Mouse (Mus musculus): ENCODE measurements around the gene Pigr. TPM values are rescaled to one million over a fixed set of nuclear protein-coding genes. Genes with fewer than 3 reads are reported as not detected.

Gene Pigr
- polyA plus RNA-seq, 1 experiment = 0.03 TPM

GRCm38 (mm10) chr1:130887354-130887753 is 60.9 kb downstream of the Pigr start, which contains the start of gene Il24:
Il24 (minus strand) TSS chr1:130887454.
- TF ChIP-seq CTCF (IDR thresholded peaks at IDR 0.05; ENCODE audit: borderline replicate concordance, extremely low read depth, insufficient read depth, insufficient read length) = no peak
- no peak for TF ChIP-seq POLR2A (IDR thresholded peaks at IDR 0.05; ENCODE audit: borderline replicate concordance, extremely low read depth, insufficient read depth, insufficient read length, poor library complexity, severe bottlenecking)
- DNase-seq (ENCODE audit: low read depth) = no peak

- TF ChIP-seq CTCF (IDR thresholded peaks at IDR 0.05; ENCODE audit: borderline replicate concordance, extremely low read depth, insufficient read depth, insufficient read length) (no peak), POLR2A (IDR thresholded peaks at IDR 0.05; ENCODE audit: borderline replicate concordance, extremely low read depth, insufficient read depth, insufficient read length, poor library complexity, severe bottlenecking) (no peak)
- DNase-seq (ENCODE audit: low read depth) = no peak
Observed at GRCm38 (mm10) chr1:130892446-130892845, 66.0 kb downstream of the Pigr start.

GRCm38 (mm10) chr1:130893329-130894040 is 67.0 kb downstream of the Pigr start:
- DNase-seq (ENCODE audit: low read depth) = no peak
- TF ChIP-seq POLR2A (IDR thresholded peaks at IDR 0.05; ENCODE audit: borderline replicate concordance, extremely low read depth, insufficient read depth, insufficient read length, poor library complexity, severe bottlenecking) (no peak), CTCF (IDR thresholded peaks at IDR 0.05; ENCODE audit: borderline replicate concordance, extremely low read depth, insufficient read depth, insufficient read length) (no peak)

GRCm38 (mm10) chr1:130894468-130894867 is 68.0 kb downstream of the Pigr start:
- TF ChIP-seq CTCF (IDR thresholded peaks at IDR 0.05; ENCODE audit: borderline replicate concordance, extremely low read depth, insufficient read depth, insufficient read length) = no peak
- no peak for TF ChIP-seq POLR2A (IDR thresholded peaks at IDR 0.05; ENCODE audit: borderline replicate concordance, extremely low read depth, insufficient read depth, insufficient read length, poor library complexity, severe bottlenecking)
- no peak for DNase-seq (ENCODE audit: low read depth)

Other genes starting within 250 kb of the Pigr start
- gene Zp3r, start 197.1 kb upstream of the Pigr start, polyA plus RNA-seq (2012; rRNA removed) = not detected in 2 replicates
- 0.03 TPM in 1 of 2 replicates, not detected in the other for gene C4bp, start 165.1 kb upstream of the Pigr start, polyA plus RNA-seq (2012; rRNA removed)
- not detected in 2 replicates for gene Gm29427, start 110.9 kb upstream of the Pigr start, polyA plus RNA-seq (2012; rRNA removed)
- gene Yod1, start 109.4 kb upstream of the Pigr start, polyA plus RNA-seq (2012; rRNA removed) = 3.9 and 5.3 TPM in 2 replicates
- gene Pfkfb2, start 97.4 kb upstream of the Pigr start, polyA plus RNA-seq (2012; rRNA removed) = 32.9 and 33.9 TPM in 2 replicates
- gene AA986860, start 94.7 kb upstream of the Pigr start, polyA plus RNA-seq (2012; rRNA removed) = 0.50 and 0.59 TPM in 2 replicates
- 0.04 and 0.08 TPM in 2 replicates for gene Fcamr, start 25.8 kb upstream of the Pigr start, polyA plus RNA-seq (2012; rRNA removed)
- gene Fcmr, start 39.0 kb downstream of the Pigr start, polyA plus RNA-seq (2012; rRNA removed) = 0.19 and 0.28 TPM in 2 replicates
- gene Il24, start 60.8 kb downstream of the Pigr start, polyA plus RNA-seq (2012; rRNA removed) = not detected in 2 replicates
- not detected in 2 replicates for gene Il20, start 84.8 kb downstream of the Pigr start, polyA plus RNA-seq (2012; rRNA removed)
- not detected in 2 replicates for gene Il19, start 113.4 kb downstream of the Pigr start, polyA plus RNA-seq (2012; rRNA removed)
- gene Il10, start 193.2 kb downstream of the Pigr start, polyA plus RNA-seq (2012; rRNA removed) = not detected in 2 replicates

All from brain, embryonic 14.5 days (tissue).